Mouse (Mus musculus) embryonic facial prominence, embryonic 14.5 days (tissue): ENCODE data around the gene Zfp119a. TPM values are rescaled to one million over a fixed set of nuclear protein-coding genes. Genes with fewer than 3 reads are reported as not detected.
A peak's percentile ranks its signal among the peaks of the same experiment; 100 is the strongest.
"Not testable (repeated sequence)": the region's sequence is repeated elsewhere in the genome, so short reads cannot be mapped to it uniquely, and the experiment has no call there.

ENCODE experiments used
- ATAC-seq: fragments of 200-750 bp; cut with Nextera tagmentation; 2 replicates; pipeline ENCODE4 v1.8.0; 2017; ENCODE audit warnings: low read depth, moderate number of reproducible peaks, moderate TSS enrichment
- DNase-seq: peaks from one replicate; pipeline ENCODE4 v3.0.0-alpha.2; 2015; ENCODE audit warnings: low spot score
- H3K27ac ChIP-seq: fragments of 300-500 bp; sonication (generic); replicated peaks from 2 replicates; pipeline ENCODE4 v1.5.1; 2014; ENCODE audit warnings: low read depth, mild to moderate bottlenecking, low read length, moderate library complexity
- H3K27me3 ChIP-seq: fragments of 300-500 bp; sonication (generic); replicated peaks from 2 replicates; pipeline ENCODE4 v1.6.1; 2014; ENCODE audit warnings: low read length; ENCODE audit not compliant: control insufficient read depth, insufficient read depth
- H3K36me3 ChIP-seq: fragments of 300-500 bp; sonication (generic); 2 replicates; pipeline ENCODE4 v1.6.1; 2014; ENCODE audit warnings: low read length, mixed read lengths; ENCODE audit not compliant: control insufficient read depth, insufficient read depth
- H3K4me1 ChIP-seq: fragments of 300-500 bp; sonication (generic); 2 replicates; pipeline ENCODE4 v1.6.1; 2014; ENCODE audit warnings: antibody characterized with exemption, low read length; ENCODE audit not compliant: control insufficient read depth, insufficient read depth
- H3K4me2 ChIP-seq: fragments of 300-500 bp; sonication (generic); 2 replicates; pipeline ENCODE4 v1.6.1; 2014; ENCODE audit warnings: low read depth, mild to moderate bottlenecking, low read length, moderate library complexity, mixed read lengths
- H3K4me3 ChIP-seq: fragments of 300-500 bp; sonication (generic); 2 replicates; pipeline ENCODE4 v1.5.1; 2014; ENCODE audit warnings: low read depth, mild to moderate bottlenecking, low read length
- H3K9ac ChIP-seq: fragments of 300-500 bp; sonication (generic); 2 replicates; pipeline ENCODE4 v1.6.1; 2014; ENCODE audit warnings: low read depth, mild to moderate bottlenecking, low read length, moderate library complexity, mixed read lengths
- H3K9me3 ChIP-seq: fragments of 300-500 bp; sonication (generic); 2 replicates; pipeline ENCODE4 v1.6.1; 2016; ENCODE audit warnings: low read length; ENCODE audit not compliant: control insufficient read depth
- WGBS: fragments of 180-500 bp; shearing (Covaris S2); extraction: QIAGEN DNeasy Blood & Tissue Kit; methylation state at CpG from one replicate; pipeline ENCODE4 v1.1.7; 2014; 5-methylcytosine and 5-hydroxymethylcytosine counted together
- polyA plus RNA-seq: library from polyadenylated mRNA; unstranded; fragments of >200 nt; fragmentation: Nextera tagmentation; extraction: Ambion mirVana; gene quantifications from 2 replicates; pipeline ENCODE4 v1.2.1, GENCODE M21; 2014

Zfp119a gene
- polyA plus RNA-seq: 8.5 and 11.7 TPM in 2 replicates

DNA sequence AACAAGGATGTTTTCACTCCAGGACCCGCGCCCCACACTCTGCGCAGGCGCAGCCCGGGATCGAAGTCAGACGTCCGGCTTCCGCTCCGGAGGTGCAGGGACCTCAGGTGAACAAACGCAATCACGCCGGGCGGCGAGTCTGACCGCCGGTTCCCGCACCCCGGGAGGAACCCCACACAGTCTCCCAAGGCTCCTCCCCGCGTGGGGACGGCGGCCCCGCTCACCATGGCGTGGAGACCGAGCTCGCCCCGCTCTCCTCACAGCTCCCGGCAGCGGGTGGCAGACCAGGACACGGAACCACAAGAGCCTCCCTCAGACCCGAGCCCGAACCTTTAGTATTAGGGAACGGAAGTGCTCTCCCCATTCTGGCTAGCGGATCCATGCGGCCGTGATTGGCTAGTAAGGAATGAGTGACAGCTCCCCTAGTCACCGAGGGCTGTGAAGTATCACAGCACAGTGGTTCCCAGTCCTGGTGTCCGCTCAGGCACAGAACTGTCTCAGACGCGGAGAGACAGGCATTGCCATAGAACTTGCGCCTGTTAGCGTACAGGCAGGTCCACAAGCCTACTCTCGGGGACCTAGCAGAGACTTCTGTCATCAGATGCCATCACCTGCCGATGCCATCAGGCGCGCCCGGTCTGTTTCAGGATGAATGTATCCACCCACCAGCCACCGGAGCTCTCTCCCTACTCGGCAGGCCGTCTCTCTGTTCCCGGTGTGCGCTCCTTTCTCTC is at the start of gene Zfp119a:
Zfp119a (minus strand) TSS at position 295 of the 734 bp plus-strand sequence.
- DNase-seq (peak; percentile 96), ATAC-seq (peak; percentile 100)
- H3K36me3 ChIP-seq, H3K27me3 ChIP-seq, H3K4me1 ChIP-seq, H3K9me3 ChIP-seq: not testable (repeated sequence)
- Histone ChIP-seq H3K27ac (peak within 1 kb of the TSS; percentile 84), H3K4me3 (peak within 1 kb of the TSS; percentile 51), H3K9ac (peak within 1 kb of the TSS; percentile 64), H3K4me2 (peak within 1 kb of the TSS; percentile 65)
- WGBS: 0% methylated on average over 11 of the region's 53 CpGs

DNA sequence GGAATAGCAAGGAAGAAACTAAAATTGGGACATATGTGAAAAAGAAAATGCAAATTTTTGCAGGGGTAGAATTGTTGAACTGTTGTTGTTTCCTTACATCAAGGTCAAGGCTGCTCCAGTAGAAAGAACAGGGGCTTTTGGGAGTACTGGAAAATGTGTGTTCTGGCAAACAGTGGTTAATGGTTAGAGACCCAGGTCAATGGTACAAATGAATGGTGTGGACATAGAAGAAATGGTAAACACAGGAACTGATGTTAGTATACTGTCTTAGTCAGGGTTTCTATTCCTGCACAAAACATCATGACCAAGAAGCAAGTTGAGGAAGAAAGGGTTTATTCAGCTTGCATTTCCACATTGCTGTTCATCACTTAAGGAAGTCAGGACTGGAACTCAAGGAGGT is 27.9 kb upstream of the Zfp119a start:
- no peak overlapping the region for H3K9ac ChIP-seq
- H3K4me1 ChIP-seq: no peaks in the 10 kb centered on the region
- no peaks in the 10 kb centered on the region for H3K27me3 ChIP-seq
- no peak for ATAC-seq
- H3K36me3 ChIP-seq: no peaks in the 10 kb centered on the region
- H3K4me2 ChIP-seq: no peak overlapping the region
- no peak overlapping the region for H3K27ac ChIP-seq
- no peak for DNase-seq
- no peaks in the 10 kb centered on the region for H3K9me3 ChIP-seq
- H3K4me3 ChIP-seq: no peak overlapping the region

DNA sequence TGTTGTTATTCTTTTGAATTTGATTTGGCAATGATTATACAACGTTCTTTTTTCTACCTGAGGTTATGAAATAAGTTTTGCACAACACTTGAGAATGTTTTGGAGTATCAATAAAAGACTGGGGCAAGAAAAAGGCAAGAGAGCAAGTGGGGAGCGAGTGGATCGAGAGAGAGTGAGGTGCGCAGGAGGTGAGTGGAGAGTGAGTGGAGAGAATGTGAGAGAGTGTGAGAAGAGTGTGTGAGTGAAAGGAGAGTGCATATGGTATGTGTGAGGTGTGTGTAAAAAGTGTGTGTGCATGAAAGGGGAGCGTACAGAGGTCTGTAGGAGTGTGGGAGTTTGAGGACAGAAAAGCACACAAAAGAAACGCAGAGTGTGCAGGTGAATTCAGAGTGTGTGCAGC is 25.4 kb upstream of the Zfp119a start:
- ATAC-seq (no peak), DNase-seq (no peak)
- Histone ChIP-seq H3K9ac (no peak overlapping the region), H3K4me3 (no peak overlapping the region), H3K27ac (no peak overlapping the region), H3K9me3 (peaks cover 8% of the 10 kb centered on the region; the same call in 1 of the 2 replicates), H3K4me2 (no peak overlapping the region), H3K27me3 (no peaks in the 10 kb centered on the region), H3K4me1 (no peaks in the 10 kb centered on the region), H3K36me3 (no peaks in the 10 kb centered on the region)
- 76% methylated on average over 6 of the region's 6 CpGs for WGBS

DNA sequence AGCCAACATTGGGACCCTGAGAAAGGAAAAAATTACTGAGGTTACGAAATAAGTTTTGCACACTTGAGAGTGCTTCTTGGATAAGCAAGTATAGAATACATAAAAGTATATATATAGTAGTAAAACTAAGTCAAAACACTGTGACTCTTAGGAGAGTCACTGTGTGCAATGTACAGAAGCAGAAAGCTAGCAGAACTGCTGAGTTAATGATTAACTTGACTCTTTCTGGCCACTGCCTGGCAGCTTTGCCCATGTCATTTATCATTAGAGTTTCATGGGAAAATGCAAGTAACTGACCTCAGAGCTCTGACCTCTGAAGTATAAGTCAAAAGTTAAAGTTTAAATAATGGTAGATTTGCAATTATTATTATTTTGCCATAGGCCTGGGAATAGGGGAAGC is 25.0 kb upstream of the Zfp119a start:
- Histone ChIP-seq H3K4me3 (no peak overlapping the region), H3K4me2 (no peak overlapping the region), H3K36me3 (no peaks in the 10 kb centered on the region), H3K27me3 (no peaks in the 10 kb centered on the region), H3K27ac (no peak overlapping the region), H3K4me1 (no peaks in the 10 kb centered on the region), H3K9ac (no peak overlapping the region), H3K9me3 (peaks cover 11% of the 10 kb centered on the region; the same call in 1 of the 2 replicates)
- WGBS: 79% methylated on average over 1 of the region's 1 CpGs
- ATAC-seq (no peak), DNase-seq (no peak)

DNA sequence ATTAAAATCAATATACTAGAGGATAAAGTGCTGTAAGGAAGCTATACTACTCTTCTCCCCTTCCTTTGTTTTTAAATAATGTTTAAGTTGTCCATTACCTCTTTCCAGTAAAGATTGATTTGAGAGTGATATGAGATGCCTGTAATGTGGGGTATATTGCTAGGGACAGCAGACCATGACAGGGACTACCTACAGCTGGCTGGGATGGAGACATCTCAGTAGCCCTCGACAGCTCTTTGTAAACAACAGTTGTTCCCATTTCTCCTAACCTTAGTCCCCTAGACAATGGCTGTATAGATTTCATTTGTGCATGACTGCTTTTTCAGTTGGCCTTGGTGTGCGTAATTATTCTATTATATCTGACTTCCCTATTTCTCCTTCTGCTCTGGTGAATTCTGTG is 24.4 kb upstream of the Zfp119a start:
- Histone ChIP-seq H3K27ac (no peak overlapping the region), H3K9ac (no peak overlapping the region), H3K4me2 (no peak overlapping the region), H3K27me3 (no peaks in the 10 kb centered on the region), H3K9me3 (peaks cover 16% of the 10 kb centered on the region), H3K4me3 (no peak overlapping the region), H3K36me3 (peaks cover 5% of the 10 kb centered on the region), H3K4me1 (no peaks in the 10 kb centered on the region)
- WGBS: 78% methylated on average over 2 of the region's 2 CpGs
- DNase-seq: no peak
- no peak for ATAC-seq

DNA sequence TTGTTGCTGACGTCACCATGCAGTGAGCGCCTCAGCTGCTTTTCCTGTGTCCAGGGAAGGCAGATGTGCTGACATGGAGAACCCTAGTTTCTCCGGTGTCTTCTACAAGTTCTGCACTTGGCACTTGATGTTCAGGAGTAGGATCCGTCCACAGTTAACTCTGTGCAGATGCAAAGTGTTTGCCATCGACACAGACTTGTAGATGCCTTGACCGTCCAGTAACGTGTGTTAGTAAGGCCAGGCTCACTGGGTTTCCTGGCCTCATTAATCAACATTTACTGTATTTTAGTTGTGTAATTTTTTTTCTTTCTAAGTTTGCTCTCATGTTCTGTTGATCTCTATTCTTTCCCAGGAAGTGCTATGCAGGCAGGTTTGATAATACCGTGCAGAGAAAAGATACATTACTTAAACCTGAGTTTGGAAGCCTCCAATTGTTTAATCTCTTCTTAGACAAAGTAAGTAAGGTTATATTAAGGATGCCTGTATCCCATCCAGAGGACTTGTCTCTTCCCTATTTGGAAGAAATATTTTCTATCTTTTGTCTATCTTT is 13.8 kb upstream of the Zfp119a start:
- H3K9ac ChIP-seq: peak overlapping the region; percentile 65
- 13% methylated on average over 6 of the region's 8 CpGs for WGBS
- H3K4me2 ChIP-seq: peak overlapping the region; percentile 61
- H3K27me3 ChIP-seq, H3K4me1 ChIP-seq, H3K27ac ChIP-seq, DNase-seq, ATAC-seq, H3K9me3 ChIP-seq: not testable (repeated sequence)
- H3K4me3 ChIP-seq: peak overlapping the region; percentile 48
- H3K36me3 ChIP-seq: peaks cover 13% of the 10 kb centered on the region

DNA sequence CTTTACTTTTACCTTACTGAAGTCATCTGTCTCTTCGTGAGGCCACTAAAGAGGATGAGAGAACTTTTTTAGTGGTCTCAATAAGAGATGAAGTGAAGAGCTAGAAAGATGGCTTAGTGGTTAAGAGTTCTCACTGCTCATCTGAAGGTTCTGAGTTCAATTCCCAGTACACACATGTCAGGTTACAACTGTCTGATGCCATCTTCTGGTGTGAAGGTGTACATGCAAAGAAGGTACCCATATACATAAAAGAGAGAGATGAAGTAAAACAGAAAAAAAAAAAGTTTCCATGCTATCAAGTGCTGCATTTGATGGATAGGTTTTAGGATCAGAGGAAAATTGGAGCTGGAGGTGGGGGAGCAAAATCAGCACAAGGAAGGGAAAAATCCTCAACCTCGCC is 6.2 kb upstream of the Zfp119a start:
- DNase-seq (no peak), ATAC-seq (no peak)
- H3K36me3 ChIP-seq: no peaks in the 10 kb centered on the region
- no peak overlapping the region for H3K4me3 ChIP-seq
- 45% methylated on average over 2 of the region's 2 CpGs for WGBS
- no peak overlapping the region for H3K9ac ChIP-seq
- H3K27me3 ChIP-seq: no peaks in the 10 kb centered on the region
- no peak overlapping the region for H3K4me2 ChIP-seq
- no peaks in the 10 kb centered on the region for H3K4me1 ChIP-seq
- H3K27ac ChIP-seq: no peak overlapping the region
- no peaks in the 10 kb centered on the region for H3K9me3 ChIP-seq

DNA sequence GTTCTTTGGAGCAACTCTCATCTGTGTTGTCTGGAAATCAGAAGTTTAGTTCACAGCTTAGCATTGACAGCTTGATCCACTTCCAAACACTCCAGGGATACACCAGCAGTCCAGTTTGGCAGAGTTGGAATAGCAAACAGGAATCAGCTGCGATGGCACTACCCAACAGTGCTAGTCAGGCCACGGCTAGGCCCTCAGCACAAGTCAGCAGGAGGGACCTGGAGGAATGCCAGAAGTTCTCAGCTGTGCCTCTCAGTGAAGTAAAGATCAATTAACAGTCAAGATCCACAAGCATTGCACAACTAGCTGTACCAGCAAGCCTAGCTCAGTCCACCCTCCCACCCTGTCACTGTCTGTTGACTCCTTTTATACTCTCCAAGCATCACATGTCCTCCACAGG is 4.9 kb upstream of the Zfp119a start:
- Histone ChIP-seq H3K9me3 (no peaks in the 10 kb centered on the region), H3K27me3 (no peaks in the 10 kb centered on the region), H3K4me1 (0 out of 2 replicates have a peak, but pooled peaks cover 3% of the 10 kb centered on the region), H3K4me3 (no peak overlapping the region), H3K27ac (no peak overlapping the region), H3K4me2 (no peak overlapping the region), H3K36me3 (no peaks in the 10 kb centered on the region), H3K9ac (no peak overlapping the region)
- DNase-seq: peak; percentile 13
- WGBS: 56% methylated on average over 2 of the region's 2 CpGs
- ATAC-seq: no peak

DNA sequence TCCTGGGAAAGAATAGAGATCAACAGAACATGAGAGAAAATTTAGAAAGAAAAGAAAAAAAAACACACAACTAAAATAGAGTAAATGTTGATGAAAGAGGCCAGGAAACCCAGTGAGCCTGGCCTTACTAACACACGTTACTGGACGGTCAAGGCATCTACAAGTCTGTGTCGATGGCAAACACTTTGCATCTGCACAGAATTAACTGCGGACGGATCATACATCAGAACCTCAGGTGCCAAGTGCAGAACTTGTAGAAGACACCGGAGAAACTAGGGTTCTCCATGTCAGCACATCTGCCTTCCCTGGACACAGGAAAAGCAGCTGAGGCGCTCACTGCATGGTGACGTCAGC is 471 bp downstream of the Zfp119a start:
- peak; percentile 5 for DNase-seq
- under 1% methylated on average over 6 of the region's 8 CpGs for WGBS
- not testable (repeated sequence) for H3K4me1 ChIP-seq, H3K9me3 ChIP-seq, H3K36me3 ChIP-seq, H3K27me3 ChIP-seq, ATAC-seq
- H3K4me2 ChIP-seq: peak overlapping the region; percentile 65
- H3K4me3 ChIP-seq: peak overlapping the region; percentile 51
- H3K9ac ChIP-seq: peak overlapping the region; percentile 64
- peak overlapping the region; percentile 84 for H3K27ac ChIP-seq
